Mouse (Mus musculus): ENCODE data around the gene Sbno1.

- TF ChIP-seq POLR2A (IDR thresholded peaks at IDR 0.05; ENCODE audit: insufficient read length, low read depth) (no peak), TCF12 (IDR thresholded peaks at IDR 0.05; ENCODE audit: insufficient read depth, poor library complexity, severe bottlenecking) (no peak), MAX (IDR thresholded peaks at IDR 0.05; ENCODE audit: low read depth) (no peak), POLR2AphosphoS2 (IDR thresholded peaks at IDR 0.05; ENCODE audit: insufficient read length, low read depth) (peak; percentile 54), CEBPB (IDR thresholded peaks at IDR 0.05; ENCODE audit: insufficient read depth, poor library complexity, severe bottlenecking) (no peak), USF1 (IDR thresholded peaks at IDR 0.05; ENCODE audit: low read depth) (no peak), E2F4 (IDR thresholded peaks at IDR 0.05; ENCODE audit: insufficient read depth) (no peak), MYOG (IDR thresholded peaks at IDR 0.05; ENCODE audit: control insufficient read depth in 1 of 3, insufficient read depth in 1 of 3, insufficient read length in 2 of 3, low read depth in 2 of 3) (no peak)
These were observed 71.9 kb downstream of the Sbno1 start for GRCm38 (mm10) chr5:124353726-124354547.
